Mouse (Mus musculus) cerebellum, adult 2 months (tissue): ENCODE results near the gene Srp9.

Source experiments
- CTCF ChIP-seq: fragments of 200-500 bp; IDR thresholded peaks from 2 replicates; pipeline ENCODE4 v1.5.1; 2011; ENCODE audit warnings: low read depth, mild to moderate bottlenecking, control low read depth, low read length, moderate library complexity, borderline replicate concordance; ENCODE audit not compliant: insufficient read depth
- POLR2A ChIP-seq: fragments of 200-500 bp; IDR thresholded peaks from 2 replicates; pipeline ENCODE4 v1.6.1; 2011; ENCODE audit warnings: low read length, control low read depth, borderline replicate concordance; ENCODE audit not compliant: insufficient read depth

DNA sequence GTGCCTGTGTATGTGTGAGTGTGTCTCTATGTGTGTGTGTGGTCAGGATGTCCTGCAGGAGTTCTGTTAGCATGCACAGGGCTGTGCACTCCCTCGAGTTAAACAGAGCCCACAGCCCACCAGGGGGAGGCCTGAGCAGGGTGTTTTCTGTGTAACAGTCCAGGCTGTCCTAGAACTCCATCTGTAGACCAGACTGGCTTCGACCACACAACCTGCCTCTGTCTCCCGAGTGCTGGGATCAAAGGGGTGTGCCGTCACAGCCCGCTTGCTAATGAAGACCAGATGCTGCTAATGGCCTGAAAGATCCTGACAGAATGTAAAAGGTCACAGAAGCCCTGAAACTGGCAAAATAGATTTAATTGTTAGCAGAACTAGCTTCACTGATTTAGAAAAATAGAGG lies 21.0 kb downstream of the Srp9 start:
- TF ChIP-seq POLR2A (no peak), CTCF (no peak)
